Mouse (Mus musculus): ENCODE results near the gene Foxd1. TPM values are rescaled to one million over a fixed set of nuclear protein-coding genes. Genes with fewer than 3 reads are reported as not detected.

Foxd1 gene
- polyA plus RNA-seq, 1 experiment from 2014 or later, result 0.43 TPM

DNA sequence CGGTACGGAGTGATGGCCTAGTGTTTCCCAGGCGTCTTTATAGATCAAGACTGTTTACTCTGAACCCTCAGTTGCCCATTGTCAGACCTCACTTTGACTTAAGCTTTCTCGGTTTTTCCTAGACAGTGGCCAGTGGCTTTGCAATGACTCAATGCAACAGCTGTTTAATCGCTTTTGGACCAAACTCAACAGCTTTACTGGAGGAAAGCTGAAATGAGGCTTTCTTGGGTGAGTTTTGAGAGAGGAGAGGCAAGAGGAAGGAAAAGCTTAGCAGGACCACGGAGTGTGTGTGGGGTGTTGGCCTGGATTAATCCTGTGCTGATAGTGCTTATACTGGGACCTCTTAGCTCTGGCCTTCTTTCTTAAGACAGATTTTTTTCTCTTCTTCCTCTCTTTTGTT is 36.3 kb downstream of the Foxd1 start:
- Histone ChIP-seq H3K36me3 (ENCODE audit: control insufficient read depth, insufficient read depth, low read length) (no peaks in the 10 kb centered on the region), H3K27ac (ENCODE audit: low read depth, low read length) (no peak overlapping the region), H3K9me3 (ENCODE audit: control insufficient read depth, low read length) (peaks cover 5% of the 10 kb centered on the region), H3K9ac (ENCODE audit: low read depth, low read length) (no peak overlapping the region), H3K4me3 (ENCODE audit: low read length) (no peak overlapping the region), H3K27me3 (replicated peaks; ENCODE audit: control insufficient read depth, insufficient read depth, low read length) (peaks cover 42% of the 10 kb centered on the region), H3K4me2 (ENCODE audit: low read length) (peak overlapping the region; percentile 95), H3K4me1 (ENCODE audit: control insufficient read depth, insufficient read depth, low read depth, low read length) (peaks cover 9% of the 10 kb centered on the region)
- WGBS, result 9% methylated on average over 6 of the region's 6 CpGs
- ATAC-seq, result no peak

DNA sequence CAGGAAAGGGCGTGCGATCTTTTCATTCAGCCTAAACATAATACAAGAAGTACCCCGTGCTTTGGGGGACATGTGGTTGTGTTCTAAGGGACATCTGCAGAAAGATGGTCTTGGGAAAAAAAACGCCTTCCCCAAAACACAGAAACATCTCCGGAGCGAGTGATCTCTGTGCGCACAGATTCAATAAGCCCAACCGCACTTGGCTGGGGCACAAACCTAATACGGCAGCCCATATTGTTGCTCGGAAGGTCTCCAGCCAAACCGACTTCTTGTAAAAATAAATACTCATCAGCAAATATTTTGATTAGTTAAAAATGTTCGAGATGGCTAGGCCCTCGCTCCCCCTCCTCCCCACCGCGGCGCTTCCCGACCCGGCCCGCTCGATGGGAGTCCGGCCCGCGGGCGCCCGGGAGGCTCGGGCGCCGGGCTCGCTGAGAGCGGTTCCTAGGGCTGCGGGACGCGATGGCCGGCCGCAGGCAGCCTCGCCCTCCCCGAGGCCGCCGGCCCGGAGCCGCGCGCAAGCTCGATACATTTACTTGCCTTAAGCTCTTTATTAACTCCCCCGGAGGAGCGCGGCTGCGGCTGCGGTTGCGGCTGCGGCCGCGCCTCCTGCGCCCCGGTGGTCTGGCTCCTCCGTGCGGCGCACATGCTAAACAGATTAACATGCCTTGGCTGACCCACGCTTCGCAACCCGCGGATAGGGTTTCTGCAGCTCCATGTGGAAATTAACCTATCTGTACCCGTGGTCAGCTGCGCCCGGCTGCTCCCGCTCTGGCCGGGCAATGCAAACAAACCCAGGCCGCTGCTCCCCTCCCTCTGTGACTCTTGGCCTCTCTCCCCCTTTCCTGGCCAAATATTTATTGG is 37.0 kb downstream of the Foxd1 start:
- Histone ChIP-seq H3K27ac (ENCODE audit: low read depth, low read length) (0 out of 2 replicates have a peak overlapping the region, but pooled peaks have one; percentile 9), H3K9me3 (ENCODE audit: control insufficient read depth, low read length) (peaks cover 5% of the 10 kb centered on the region), H3K4me1 (ENCODE audit: control insufficient read depth, insufficient read depth, low read depth, low read length) (peaks cover 9% of the 10 kb centered on the region), H3K9ac (ENCODE audit: low read depth, low read length) (peak overlapping the region; percentile 49), H3K4me3 (ENCODE audit: low read length) (peak overlapping the region; percentile 50), H3K36me3 (ENCODE audit: control insufficient read depth, insufficient read depth, low read length) (no peaks in the 10 kb centered on the region), H3K27me3 (replicated peaks; ENCODE audit: control insufficient read depth, insufficient read depth, low read length) (peaks cover 42% of the 10 kb centered on the region), H3K4me2 (ENCODE audit: low read length) (peak overlapping the region; percentile 95)
- ATAC-seq, result peak; percentile 65; the same call in 1 of the 2 replicates
- WGBS, result under 1% methylated on average over 68 of the region's 68 CpGs

DNA sequence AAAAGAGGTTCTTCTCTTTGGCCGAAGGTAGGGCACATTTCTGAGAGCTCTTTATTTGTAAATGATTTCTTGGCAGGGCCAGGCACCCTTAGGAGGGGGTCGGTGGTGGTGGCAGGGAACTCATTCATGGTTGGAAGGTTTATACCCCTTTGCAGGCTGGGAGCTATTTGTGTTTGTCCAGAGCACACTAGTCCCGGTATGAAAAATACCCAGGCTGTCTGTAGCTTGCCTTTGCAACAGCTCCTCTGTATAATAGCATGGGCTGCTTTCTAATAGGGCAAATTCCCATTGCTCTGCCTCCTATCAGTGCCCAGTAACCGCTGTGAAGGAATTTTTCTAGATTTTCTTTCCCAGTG is 37.6 kb downstream of the Foxd1 start:
- ATAC-seq, result 0 out of 2 replicates have a peak, but pooled peaks have one; percentile 37
- no peaks in the 10 kb centered on the region for H3K36me3 ChIP-seq (ENCODE audit: control insufficient read depth, insufficient read depth, low read length)

DNA sequence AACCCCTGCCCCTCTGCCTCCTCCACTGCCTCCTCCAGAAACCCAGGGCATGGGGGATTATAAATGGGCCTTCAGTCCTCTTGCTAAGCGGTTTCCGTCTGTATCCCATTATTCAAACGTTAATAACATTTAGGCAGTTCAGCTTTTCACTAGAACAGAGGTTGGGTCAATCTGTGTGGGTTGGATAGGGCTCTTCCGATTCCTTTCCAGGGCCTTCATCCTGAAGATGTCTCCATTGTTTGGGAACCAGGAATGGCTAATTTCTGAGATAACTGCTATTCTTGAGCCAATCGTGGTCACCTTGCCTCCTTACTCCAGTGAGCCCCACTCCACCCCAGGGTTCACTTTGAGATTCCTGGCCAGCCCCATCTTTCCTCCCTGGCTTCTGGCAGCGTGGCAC is 38.0 kb downstream of the Foxd1 start:
- peaks cover 42% of the 10 kb centered on the region for H3K27me3 ChIP-seq (replicated peaks; ENCODE audit: control insufficient read depth, insufficient read depth, low read length)

More for the DNA sequence above, 37.6 kb downstream of the Foxd1 start:
- no peak overlapping the region for H3K9ac ChIP-seq (ENCODE audit: low read depth, low read length)
- H3K4me3 ChIP-seq (ENCODE audit: low read length), result peak overlapping the region; percentile 50; the same call in 1 of the 2 replicates
- peak overlapping the region; percentile 95 for H3K4me2 ChIP-seq (ENCODE audit: low read length)
- peaks cover under 1% of the 10 kb centered on the region for H3K9me3 ChIP-seq (ENCODE audit: control insufficient read depth, low read length)
- peaks cover 9% of the 10 kb centered on the region for H3K4me1 ChIP-seq (ENCODE audit: control insufficient read depth, insufficient read depth, low read depth, low read length)
- H3K27ac ChIP-seq (ENCODE audit: low read depth, low read length), result no peak overlapping the region
- WGBS, result 5% methylated on average over 4 of the region's 4 CpGs
- peaks cover 42% of the 10 kb centered on the region for H3K27me3 ChIP-seq (replicated peaks; ENCODE audit: control insufficient read depth, insufficient read depth, low read length)

DNA sequence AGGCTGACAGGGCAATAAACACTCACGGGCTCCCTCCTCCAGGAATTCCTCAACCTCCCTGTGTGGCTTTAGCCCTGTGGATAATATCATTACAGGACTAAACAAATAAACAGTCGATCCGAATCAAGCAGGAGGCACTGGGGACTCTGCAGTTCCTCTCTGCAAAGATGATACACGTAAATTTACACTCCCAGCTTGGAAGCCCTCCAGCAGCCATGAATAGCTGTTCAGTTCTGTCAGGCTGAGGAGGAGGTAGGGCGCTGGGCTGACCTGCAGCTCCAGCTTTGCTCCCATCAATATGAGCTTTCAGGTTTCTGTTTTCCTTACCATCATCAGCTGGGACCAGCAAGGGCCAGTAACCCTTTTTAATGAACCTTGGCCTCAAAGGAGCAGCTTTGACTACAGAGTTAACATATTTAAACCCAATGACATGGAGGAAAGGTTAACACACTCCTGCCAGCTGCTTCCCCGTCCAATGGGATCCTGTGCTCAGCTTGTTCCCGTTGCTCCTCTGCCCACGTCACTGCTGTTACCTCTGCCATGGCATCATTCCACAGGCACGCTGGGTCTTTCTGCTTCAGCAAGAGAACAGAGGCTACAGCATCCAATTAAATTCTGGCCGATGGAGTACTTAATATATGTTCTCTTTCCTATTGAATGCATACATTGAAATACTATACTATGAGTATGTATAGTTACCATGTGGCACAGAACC is 39.5 kb downstream of the Foxd1 start:
- no peak overlapping the region for H3K9ac ChIP-seq (ENCODE audit: low read depth, low read length)
- peaks cover 9% of the 10 kb centered on the region for H3K4me1 ChIP-seq (ENCODE audit: control insufficient read depth, insufficient read depth, low read depth, low read length)
- ATAC-seq, result no peak
- WGBS, result 32% methylated on average over 10 of the region's 10 CpGs
- no peak overlapping the region for H3K27ac ChIP-seq (ENCODE audit: low read depth, low read length)
- H3K36me3 ChIP-seq (ENCODE audit: control insufficient read depth, insufficient read depth, low read length), result no peaks in the 10 kb centered on the region
- peaks cover 37% of the 10 kb centered on the region for H3K27me3 ChIP-seq (replicated peaks; ENCODE audit: control insufficient read depth, insufficient read depth, low read length)
- no peak overlapping the region for H3K4me2 ChIP-seq (ENCODE audit: low read length)
- H3K9me3 ChIP-seq (ENCODE audit: control insufficient read depth, low read length), result no peaks in the 10 kb centered on the region
- H3K4me3 ChIP-seq (ENCODE audit: low read length), result no peak overlapping the region

More for the DNA sequence above, 38.0 kb downstream of the Foxd1 start:
- H3K4me1 ChIP-seq (ENCODE audit: control insufficient read depth, insufficient read depth, low read depth, low read length), result peaks cover 9% of the 10 kb centered on the region
- no peak for ATAC-seq
- H3K9ac ChIP-seq (ENCODE audit: low read depth, low read length), result no peak overlapping the region
- H3K36me3 ChIP-seq (ENCODE audit: control insufficient read depth, insufficient read depth, low read length), result no peaks in the 10 kb centered on the region
- H3K4me2 ChIP-seq (ENCODE audit: low read length), result no peak overlapping the region
- H3K27ac ChIP-seq (ENCODE audit: low read depth, low read length), result no peak overlapping the region
- WGBS, result 18% methylated on average over 6 of the region's 6 CpGs
- no peaks in the 10 kb centered on the region for H3K9me3 ChIP-seq (ENCODE audit: control insufficient read depth, low read length)
- H3K4me3 ChIP-seq (ENCODE audit: low read length), result no peak overlapping the region

Other genes starting within 250 kb of the Foxd1 start
- gene Arhgef28, start 147.8 kb upstream of the Foxd1 start, polyA plus RNA-seq (2015; fragmentation: Nextera tagmentation; extraction: Ambion mirVana), result 30.6 and 33.0 TPM in 2 replicates
- gene Utp15, start 91.2 kb upstream of the Foxd1 start, polyA plus RNA-seq (2015; fragmentation: Nextera tagmentation; extraction: Ambion mirVana), result 27.0 and 32.2 TPM in 2 replicates
- gene Ankra2, start 91.2 kb upstream of the Foxd1 start, polyA plus RNA-seq (2015; fragmentation: Nextera tagmentation; extraction: Ambion mirVana), result 62.8 and 63.9 TPM in 2 replicates
- 0.32 TPM in 1 of 2 replicates, not detected in the other for gene Gm21976, start 74.4 kb upstream of the Foxd1 start, polyA plus RNA-seq (2015; fragmentation: Nextera tagmentation; extraction: Ambion mirVana)
- gene Btf3, start 37.2 kb upstream of the Foxd1 start, polyA plus RNA-seq (2015; fragmentation: Nextera tagmentation; extraction: Ambion mirVana), result 428 and 449 TPM in 2 replicates
- gene Gm10320, start 137.8 kb downstream of the Foxd1 start, polyA plus RNA-seq (2015; fragmentation: Nextera tagmentation; extraction: Ambion mirVana), result 1.0 and 1.3 TPM in 2 replicates